Mouse (Mus musculus): ENCODE results near the gene Acly.

Gene Acly

GRCm38 (mm10) chr11:100510556-100510955 is 17.2 kb downstream of the Acly start:
- DNase-seq (ENCODE audit: extremely low read depth, low read depth) = no peak

GRCm38 (mm10) chr11:100505997-100506396 is 21.8 kb downstream of the Acly start:
- no peak for DNase-seq (ENCODE audit: extremely low read depth, low read depth)

- DNase-seq (ENCODE audit: extremely low read depth, low read depth) = no peak
These were observed 22.7 kb downstream of the Acly start for GRCm38 (mm10) chr11:100504990-100505660.

DNA sequence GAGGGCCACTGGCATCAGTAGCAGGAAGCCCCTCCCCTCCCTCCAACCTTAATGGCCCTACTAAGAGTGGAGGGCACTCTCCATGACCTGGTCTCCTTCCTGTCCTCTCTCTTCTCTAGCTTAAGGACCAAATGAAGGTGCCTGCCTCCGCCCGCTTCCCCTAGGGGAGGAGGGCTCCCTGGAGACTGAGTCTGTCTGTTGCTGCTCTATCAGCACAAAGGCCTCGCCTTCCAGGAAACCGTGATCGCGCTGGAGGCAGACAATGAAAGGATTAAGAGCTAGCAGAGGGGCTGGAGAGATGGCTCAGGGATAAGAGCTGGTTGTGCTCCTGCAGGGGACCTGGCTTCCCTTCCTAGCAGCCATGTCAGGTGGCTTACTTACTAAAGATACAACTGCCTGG is 26.5 kb downstream of the Acly start:
- DNase-seq (ENCODE audit: extremely low read depth, low read depth) = no peak

DNA sequence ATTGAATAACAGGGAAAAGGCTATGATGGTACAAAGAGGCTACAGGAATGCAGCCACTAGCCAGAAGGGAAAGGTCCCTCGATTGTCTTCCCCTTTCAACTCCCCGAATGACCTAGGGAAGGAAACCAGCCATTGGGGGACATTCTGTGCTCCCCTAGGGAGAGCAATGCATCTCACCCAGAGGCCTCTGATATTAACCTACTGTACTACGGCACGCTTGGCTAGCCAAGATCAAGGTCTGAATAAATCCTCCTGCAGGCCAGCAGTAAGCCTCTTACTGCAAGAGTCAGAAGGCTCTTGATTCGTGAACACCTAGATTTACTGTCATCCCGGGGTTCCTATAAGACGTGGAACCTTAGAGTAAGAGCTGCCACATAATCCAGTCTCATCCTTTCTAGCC is 27.1 kb downstream of the Acly start:
- no peak for DNase-seq (ENCODE audit: extremely low read depth, low read depth)

GRCm38 (mm10) chr11:100500241-100500640 is 27.6 kb downstream of the Acly start:
- DNase-seq (ENCODE audit: extremely low read depth, low read depth) = no peak

DNA sequence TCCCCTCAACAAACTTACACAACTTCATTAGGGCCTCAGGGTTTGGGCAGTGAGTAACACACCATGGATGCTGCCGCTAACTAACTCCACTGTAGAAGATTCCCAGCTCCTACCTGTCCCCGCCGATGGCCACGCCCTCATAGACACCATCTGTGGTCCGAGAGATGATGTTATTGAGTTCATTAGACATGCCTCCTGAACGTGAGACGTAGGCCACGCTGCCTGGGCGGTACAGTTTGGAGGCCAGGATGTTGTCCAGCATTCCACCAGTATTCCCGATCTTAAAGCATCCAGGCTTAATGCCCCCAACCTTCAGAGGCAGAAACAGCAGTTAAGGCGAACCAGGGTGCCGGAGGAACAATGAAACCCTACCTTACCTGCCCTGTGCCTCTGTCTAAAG is 34.0 kb downstream of the Acly start:
- DNase-seq (ENCODE audit: extremely low read depth, low read depth) = no peak

- no peak for DNase-seq (ENCODE audit: extremely low read depth, low read depth)
These were observed 36.8 kb downstream of the Acly start for GRCm38 (mm10) chr11:100490951-100491350.

GRCm38 (mm10) chr11:100485801-100486538 is 41.8 kb downstream of the Acly start:
- peak; percentile 33 for DNase-seq (ENCODE audit: extremely low read depth, low read depth)

DNA sequence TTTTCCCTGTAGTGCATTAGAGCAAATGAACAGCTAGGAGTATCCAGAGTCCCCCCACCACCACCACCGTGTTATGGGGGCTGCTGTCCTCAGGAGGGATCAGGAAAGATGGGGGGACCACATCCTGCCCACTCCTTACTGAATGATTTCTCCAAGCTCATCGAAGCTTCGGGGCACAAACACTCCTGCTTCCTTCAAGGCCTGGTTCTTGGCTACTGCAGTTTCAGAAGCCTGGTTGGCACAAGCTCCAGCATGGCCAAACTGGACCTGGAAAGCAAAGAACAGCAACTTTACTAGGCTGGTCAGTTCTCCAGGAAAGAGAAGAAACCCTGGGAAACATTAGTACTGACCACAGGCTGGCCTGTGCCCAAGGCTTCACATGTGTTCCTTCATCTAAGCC is 43.3 kb downstream of the Acly start:
- no peak for DNase-seq (ENCODE audit: extremely low read depth, low read depth)

GRCm38 (mm10) chr11:100479152-100479551 is 48.6 kb downstream of the Acly start:
- DNase-seq (ENCODE audit: extremely low read depth, low read depth) = no peak

- DNase-seq (ENCODE audit: extremely low read depth, low read depth) = no peak
These were observed 51.5 kb downstream of the Acly start for GRCm38 (mm10) chr11:100476281-100476680.

DNA sequence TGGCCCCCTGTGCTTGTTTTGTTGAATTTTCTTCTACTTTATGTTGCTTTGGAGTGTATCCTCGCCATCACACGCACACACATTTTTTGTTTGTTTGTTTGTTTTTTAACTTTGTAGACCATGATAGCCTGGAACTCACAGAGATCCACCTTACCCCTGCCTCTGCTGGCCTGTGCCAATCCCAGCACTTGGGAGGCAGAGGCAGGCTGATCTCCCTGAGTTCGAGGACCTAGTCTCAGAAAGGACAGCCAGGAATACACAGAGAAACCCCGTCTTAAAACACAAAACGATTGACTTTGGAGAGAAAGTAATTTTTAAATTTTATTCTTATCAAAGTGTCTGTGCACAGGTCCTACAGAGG is 54.9 kb downstream of the Acly start:
- no peak for DNase-seq (ENCODE audit: extremely low read depth, low read depth)

GRCm38 (mm10) chr11:100472197-100472934 is 55.4 kb downstream of the Acly start, which contains the start of gene Klhl11:
Gene Klhl11, minus strand, starts transcription at chr11:100472741.
- DNase-seq (ENCODE audit: extremely low read depth, low read depth) = peak; percentile 84

- DNase-seq (ENCODE audit: extremely low read depth, low read depth) = no peak
These were observed 56.2 kb downstream of the Acly start for GRCm38 (mm10) chr11:100471352-100472196.

GRCm38 (mm10) chr11:100465833-100466232 is 62.0 kb downstream of the Acly start:
- no peak for DNase-seq (ENCODE audit: extremely low read depth, low read depth)

- peak; percentile 83 for DNase-seq (ENCODE audit: extremely low read depth, low read depth)
These were observed 62.5 kb downstream of the Acly start for GRCm38 (mm10) chr11:100465229-100465792.

DNA sequence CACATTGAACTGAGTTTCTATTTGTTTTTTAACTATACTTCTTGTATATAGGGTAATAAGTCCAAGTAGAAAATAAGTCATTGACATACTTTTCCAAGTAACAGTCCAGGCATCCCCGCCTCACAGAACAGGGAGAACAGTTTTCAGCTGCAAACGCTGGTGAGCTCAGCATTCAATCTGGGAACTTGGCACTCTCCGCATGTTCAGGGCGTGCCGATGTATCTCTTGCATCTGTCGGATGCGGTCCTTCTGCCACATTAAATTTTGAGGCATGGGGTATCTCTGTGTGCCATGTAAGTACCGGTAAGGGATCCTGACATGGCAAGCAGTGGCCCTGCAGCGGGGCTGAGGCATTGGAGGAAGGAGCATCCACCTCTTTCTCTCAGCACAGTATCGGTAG is 65.1 kb downstream of the Acly start:
- no peak for DNase-seq (ENCODE audit: extremely low read depth, low read depth)

DNA sequence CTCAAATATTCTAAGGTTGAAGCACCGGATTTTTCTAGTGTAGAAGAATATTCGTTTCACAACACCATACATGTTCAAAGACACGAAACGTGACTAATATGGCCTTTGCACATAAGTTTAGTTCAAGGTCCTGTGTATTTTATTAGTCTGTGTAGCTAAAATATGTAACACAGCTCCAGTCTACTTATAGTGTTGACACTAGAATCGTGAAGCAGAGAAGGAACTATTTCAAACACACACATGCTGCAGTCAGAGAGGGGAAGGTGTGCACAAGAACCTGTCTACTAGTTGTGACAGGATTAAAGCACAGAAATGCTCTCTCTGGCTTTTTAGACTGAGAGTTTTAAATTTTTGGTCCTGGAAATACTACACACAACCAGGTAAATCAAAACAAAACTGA is 70.1 kb downstream of the Acly start:
- no peak for DNase-seq (ENCODE audit: extremely low read depth, low read depth)

DNA sequence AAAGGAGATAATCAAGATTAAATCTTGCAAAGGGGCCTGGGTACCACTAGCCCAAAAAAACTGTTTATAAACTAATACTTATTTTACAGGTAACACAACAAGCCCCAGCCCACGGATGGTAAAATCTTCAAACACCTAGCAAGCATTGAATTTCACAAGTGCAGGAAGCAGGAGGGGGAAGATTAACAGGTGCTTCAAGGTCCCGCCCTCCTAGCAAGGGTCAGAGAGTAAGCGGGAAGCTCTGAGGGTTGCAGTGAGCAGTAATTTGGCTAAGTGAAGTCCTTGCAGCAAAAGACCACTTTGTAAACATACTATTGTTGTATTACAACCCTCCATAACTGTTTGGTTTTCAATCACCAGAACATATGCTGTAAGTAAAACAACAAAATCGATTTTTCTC is 70.6 kb downstream of the Acly start:
- DNase-seq (ENCODE audit: extremely low read depth, low read depth) = no peak

- no peak for DNase-seq (ENCODE audit: extremely low read depth, low read depth)
These were observed 85.2 kb downstream of the Acly start for GRCm38 (mm10) chr11:100442625-100443024.
